Mouse (Mus musculus): ENCODE measurements around the gene Cx3cr1.

GRCm38 (mm10) chr9:119908708-119909107 is 161.0 kb downstream of the Cx3cr1 start:
- no peak for TF ChIP-seq TAL1 (IDR thresholded peaks at IDR 0.05; ENCODE audit: low read length)
- TF ChIP-seq GATA1 (IDR thresholded peaks at IDR 0.05; ENCODE audit: low read length): no peak
